Mouse (Mus musculus): ENCODE measurements at regions not wholly inside any gene's neighbourhood (a gene's known extent, or its start where the extent isn't known, plus 50 kb on each side); places are given as distances from the start of the nearest gene placed in this dataset.

- H3K27ac ChIP-seq (ENCODE audit: insufficient read depth, low read length) = no peak overlapping the region
- H3K4me1 ChIP-seq (ENCODE audit: control insufficient read depth, insufficient read depth, low read length) = no peaks in the 10 kb centered on the region
- no peaks in the 10 kb centered on the region for H3K9me3 ChIP-seq (replicated peaks; ENCODE audit: control insufficient read depth, insufficient read depth, low read length, poor library complexity, severe bottlenecking)
- H3K4me3 ChIP-seq (ENCODE audit: low read depth, low read length) = no peak overlapping the region
- H3K9ac ChIP-seq (ENCODE audit: low read depth, poor library complexity, severe bottlenecking) = no peak overlapping the region
- H3K27me3 ChIP-seq (ENCODE audit: control insufficient read depth, insufficient read depth, low read length, poor library complexity, severe bottlenecking) = no peaks in the 10 kb centered on the region
- H3K36me3 ChIP-seq (ENCODE audit: control insufficient read depth, insufficient read depth, low read length, poor library complexity, severe bottlenecking) = no peaks in the 10 kb centered on the region
- TF ChIP-seq EP300 (IDR thresholded peaks at IDR 0.05; ENCODE audit: insufficient read depth, low read depth, low read length) = no peak
These were observed 110.8 kb downstream of the Pja1 start for GRCm38 (mm10) chrX:99360095-99360890.

DNA sequence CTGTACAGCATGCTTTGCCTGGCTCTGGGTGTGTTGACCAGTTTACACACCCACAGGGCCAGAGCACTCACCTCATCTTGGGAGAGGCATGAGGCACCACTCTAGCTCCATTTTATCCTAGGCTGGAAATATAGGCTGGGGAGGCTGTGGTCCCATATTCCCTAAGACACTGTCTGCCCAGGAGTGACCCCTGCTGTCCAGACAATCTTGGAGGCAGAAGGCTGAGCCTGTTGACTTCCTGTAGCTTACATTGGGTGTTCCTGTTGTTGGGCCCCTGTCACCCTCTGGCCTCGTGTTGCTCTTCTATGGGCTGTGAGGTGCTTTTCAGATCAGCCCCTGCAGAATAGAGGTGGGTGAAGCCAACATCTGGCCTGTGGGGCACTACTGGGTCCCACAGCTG, 112.3 kb downstream of the Pja1 start:
- Histone ChIP-seq H3K4me3 (ENCODE audit: low read depth, low read length) (no peak overlapping the region), H3K9ac (ENCODE audit: low read depth, poor library complexity, severe bottlenecking) (no peak overlapping the region), H3K27me3 (ENCODE audit: control insufficient read depth, insufficient read depth, low read length, poor library complexity, severe bottlenecking) (no peaks in the 10 kb centered on the region), H3K36me3 (ENCODE audit: control insufficient read depth, insufficient read depth, low read length, poor library complexity, severe bottlenecking) (no peaks in the 10 kb centered on the region), H3K9me3 (replicated peaks; ENCODE audit: control insufficient read depth, insufficient read depth, low read length, poor library complexity, severe bottlenecking) (no peaks in the 10 kb centered on the region), H3K4me1 (ENCODE audit: control insufficient read depth, insufficient read depth, low read length) (no peaks in the 10 kb centered on the region), H3K27ac (ENCODE audit: insufficient read depth, low read length) (no peak overlapping the region)
- TF ChIP-seq POLR2A (IDR thresholded peaks at IDR 0.05; ENCODE audit: insufficient read depth, low read length) (no peak), CTCF (IDR thresholded peaks at IDR 0.05; ENCODE audit: low read depth, low read length) (no peak), EP300 (IDR thresholded peaks at IDR 0.05; ENCODE audit: insufficient read depth, low read depth, low read length) (no peak)

- Histone ChIP-seq H3K27ac (ENCODE audit: insufficient read depth, low read length) (no peak overlapping the region), H3K36me3 (ENCODE audit: control insufficient read depth, insufficient read depth, low read length, poor library complexity, severe bottlenecking) (no peaks in the 10 kb centered on the region), H3K9me3 (replicated peaks; ENCODE audit: control insufficient read depth, insufficient read depth, low read length, poor library complexity, severe bottlenecking) (no peaks in the 10 kb centered on the region)
These were observed 112.9 kb downstream of the Pja1 start for GRCm38 (mm10) chrX:99358051-99358617.

DNA sequence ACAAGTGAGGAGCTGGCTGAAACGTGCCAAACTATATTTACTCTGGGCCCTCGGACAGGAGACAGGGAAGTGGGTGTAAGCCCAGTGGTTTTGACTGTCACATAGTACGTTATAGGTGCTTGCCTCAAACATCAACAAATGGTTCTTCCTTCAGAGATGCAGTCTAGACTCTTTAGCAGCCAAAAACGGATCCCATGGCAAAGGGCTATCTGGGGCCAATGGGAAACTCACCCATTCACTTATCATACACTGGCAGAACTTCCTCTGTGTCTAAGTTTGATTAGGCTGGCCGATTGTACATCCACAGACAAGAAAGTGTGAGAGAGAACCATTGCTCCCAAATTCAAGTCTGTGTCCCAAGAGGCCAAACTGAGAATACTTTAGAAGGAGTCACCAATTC, 115.9 kb downstream of the Pja1 start:
- no peak overlapping the region for H3K4me3 ChIP-seq (ENCODE audit: low read depth, low read length)
- H3K9ac ChIP-seq (ENCODE audit: low read depth, poor library complexity, severe bottlenecking) = no peak overlapping the region
- H3K36me3 ChIP-seq (ENCODE audit: control insufficient read depth, insufficient read depth, low read length, poor library complexity, severe bottlenecking) = no peaks in the 10 kb centered on the region

More at GRCm38 (mm10) chrX:99358051-99358617, 112.9 kb downstream of the Pja1 start:
- Histone ChIP-seq H3K4me3 (ENCODE audit: low read depth, low read length) (no peak overlapping the region), H3K4me1 (ENCODE audit: control insufficient read depth, insufficient read depth, low read length) (no peaks in the 10 kb centered on the region), H3K9ac (ENCODE audit: low read depth, poor library complexity, severe bottlenecking) (no peak overlapping the region), H3K27me3 (ENCODE audit: control insufficient read depth, insufficient read depth, low read length, poor library complexity, severe bottlenecking) (no peaks in the 10 kb centered on the region)
- no peak for TF ChIP-seq CTCF (IDR thresholded peaks at IDR 0.05; ENCODE audit: low read depth, low read length)
- no peak for TF ChIP-seq EP300 (IDR thresholded peaks at IDR 0.05; ENCODE audit: insufficient read depth, low read depth, low read length)
- no peak for TF ChIP-seq POLR2A (IDR thresholded peaks at IDR 0.05; ENCODE audit: insufficient read depth, low read length)

GRCm38 (mm10) chrX:99350233-99350632, 120.8 kb downstream of the Pja1 start:
- Histone ChIP-seq H3K9ac (ENCODE audit: low read depth, poor library complexity, severe bottlenecking) (no peak overlapping the region), H3K4me3 (ENCODE audit: low read depth, low read length) (no peak overlapping the region), H3K9me3 (replicated peaks; ENCODE audit: control insufficient read depth, insufficient read depth, low read length, poor library complexity, severe bottlenecking) (no peaks in the 10 kb centered on the region), H3K27ac (ENCODE audit: insufficient read depth, low read length) (no peak overlapping the region), H3K36me3 (ENCODE audit: control insufficient read depth, insufficient read depth, low read length, poor library complexity, severe bottlenecking) (no peaks in the 10 kb centered on the region), H3K4me1 (ENCODE audit: control insufficient read depth, insufficient read depth, low read length) (no peaks in the 10 kb centered on the region), H3K27me3 (ENCODE audit: control insufficient read depth, insufficient read depth, low read length, poor library complexity, severe bottlenecking) (no peaks in the 10 kb centered on the region)
- TF ChIP-seq CTCF (IDR thresholded peaks at IDR 0.05; ENCODE audit: low read depth, low read length) (no peak), POLR2A (IDR thresholded peaks at IDR 0.05; ENCODE audit: insufficient read depth, low read length) (no peak), EP300 (IDR thresholded peaks at IDR 0.05; ENCODE audit: insufficient read depth, low read depth, low read length) (no peak)

More for the DNA sequence above, 115.9 kb downstream of the Pja1 start:
- Histone ChIP-seq H3K27me3 (ENCODE audit: control insufficient read depth, insufficient read depth, low read length, poor library complexity, severe bottlenecking) (no peaks in the 10 kb centered on the region), H3K9me3 (replicated peaks; ENCODE audit: control insufficient read depth, insufficient read depth, low read length, poor library complexity, severe bottlenecking) (no peaks in the 10 kb centered on the region), H3K4me1 (ENCODE audit: control insufficient read depth, insufficient read depth, low read length) (no peaks in the 10 kb centered on the region), H3K27ac (ENCODE audit: insufficient read depth, low read length) (no peak overlapping the region)
- TF ChIP-seq CTCF (IDR thresholded peaks at IDR 0.05; ENCODE audit: low read depth, low read length) = no peak
- no peak for TF ChIP-seq POLR2A (IDR thresholded peaks at IDR 0.05; ENCODE audit: insufficient read depth, low read length)
- no peak for TF ChIP-seq EP300 (IDR thresholded peaks at IDR 0.05; ENCODE audit: insufficient read depth, low read depth, low read length)

DNA sequence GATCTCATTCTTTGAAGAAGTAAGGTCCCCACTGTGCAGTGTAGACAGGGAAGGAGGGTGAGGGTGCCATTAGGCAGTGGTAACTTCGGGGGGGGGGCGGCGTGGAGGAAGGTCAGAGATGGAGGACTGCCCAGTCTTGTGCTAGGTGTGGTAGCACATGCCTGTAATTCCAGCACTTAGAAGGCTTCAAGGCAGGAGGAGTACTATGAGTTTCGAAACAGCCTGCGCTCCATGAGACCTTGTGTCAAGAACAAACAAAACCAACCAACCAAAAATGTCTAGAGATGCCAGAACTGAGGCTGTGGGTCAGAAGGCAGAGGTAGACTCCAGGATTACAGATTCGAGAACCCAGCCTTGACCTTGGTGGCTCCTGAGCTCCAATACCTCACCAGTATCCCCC, 130.8 kb downstream of the Pja1 start:
- no peak overlapping the region for H3K27ac ChIP-seq (ENCODE audit: insufficient read depth, low read length)
- H3K36me3 ChIP-seq (ENCODE audit: control insufficient read depth, insufficient read depth, low read length, poor library complexity, severe bottlenecking) = no peaks in the 10 kb centered on the region
- TF ChIP-seq EP300 (IDR thresholded peaks at IDR 0.05; ENCODE audit: insufficient read depth, low read depth, low read length) (no peak), POLR2A (IDR thresholded peaks at IDR 0.05; ENCODE audit: insufficient read depth, low read length) (no peak), CTCF (IDR thresholded peaks at IDR 0.05; ENCODE audit: low read depth, low read length) (no peak)
- no peak overlapping the region for H3K9ac ChIP-seq (ENCODE audit: low read depth, poor library complexity, severe bottlenecking)
- H3K9me3 ChIP-seq (replicated peaks; ENCODE audit: control insufficient read depth, insufficient read depth, low read length, poor library complexity, severe bottlenecking) = no peaks in the 10 kb centered on the region
- no peak overlapping the region for H3K4me3 ChIP-seq (ENCODE audit: low read depth, low read length)
- no peaks in the 10 kb centered on the region for H3K27me3 ChIP-seq (ENCODE audit: control insufficient read depth, insufficient read depth, low read length, poor library complexity, severe bottlenecking)
- peaks cover 2% of the 10 kb centered on the region for H3K4me1 ChIP-seq (ENCODE audit: control insufficient read depth, insufficient read depth, low read length)
